In genomic region chr8:104630574-104630973, GRCm38 (mm10) we compare ENCODE assay signal across 8 mouse cellular contexts. TPM values are rescaled to one million over a fixed set of nuclear protein-coding genes. Genes with fewer than 3 reads are reported as not detected.
DNase-seq lines count a peak whose midpoint lies in the region; ATAC-seq lines count a peak whose summit lies in the region.

No protein-coding gene starts in this region.

- peak overlapping the region; percentile 41 for H3K4me3 ChIP-seq in embryonic facial prominence, embryonic 15.5 days (replicated peaks)
- peak overlapping the region; percentile 38 for H3K4me3 ChIP-seq in hindbrain, embryonic 12.5 days
- peak overlapping the region; percentile 38 for H3K4me3 ChIP-seq in liver, embryonic 16.5 days (ENCODE audit: low read depth, low read length)

- H3K9ac ChIP-seq in embryonic facial prominence, embryonic 15.5 days = 0 out of 2 replicates have a peak overlapping the region, but pooled peaks have one; percentile 15
- H3K9ac ChIP-seq in hindbrain, embryonic 12.5 days = peak overlapping the region; percentile 58
- H3K9ac ChIP-seq in liver, embryonic 16.5 days (ENCODE audit: low read depth, low read length) = no peak overlapping the region

- ATAC-seq in embryonic facial prominence, embryonic 15.5 days (ENCODE audit: insufficient number of reproducible peaks, low FRiP score, low TSS enrichment, low read depth) = no peak
- ATAC-seq in hindbrain, embryonic 12.5 days (ENCODE audit: low FRiP score) = peak; percentile 24; the same call in 1 of the 2 replicates
- no peak for ATAC-seq in liver, embryonic 16.5 days (ENCODE audit: low read depth)

- H3K4me2 ChIP-seq in embryonic facial prominence, embryonic 15.5 days (replicated peaks) = peak overlapping the region; percentile 57
- H3K4me2 ChIP-seq in hindbrain, embryonic 12.5 days (replicated peaks) = peak overlapping the region; percentile 80
- peak overlapping the region; percentile 36 for H3K4me2 ChIP-seq in liver, embryonic 16.5 days (ENCODE audit: low read depth, low read length)

- H3K27me3 ChIP-seq in embryonic facial prominence, embryonic 15.5 days = peaks cover 24% of the 10 kb centered on the region
- peaks cover 42% of the 10 kb centered on the region for H3K27me3 ChIP-seq in hindbrain, embryonic 12.5 days
- peaks cover 23% of the 10 kb centered on the region for H3K27me3 ChIP-seq in liver, embryonic 16.5 days (ENCODE audit: control insufficient read depth, insufficient read depth, low read depth, low read length)

- peak; percentile 54 for DNase-seq in adrenal gland, adult 2 months
- DNase-seq in adrenal gland, adult 8-10 months = no peak
- peak; percentile 62 for DNase-seq in CD4-positive, CD25-positive, alpha-beta regulatory T cell, adult 2 months (ENCODE audit: low read depth, low spot score)
- peak; percentile 32 for DNase-seq in retina, embryonic 14.5 days (ENCODE audit: low spot score)
- no peak for DNase-seq in yolk sac, embryonic 10.5 days (ENCODE audit: low spot score)

- WGBS in embryonic facial prominence, embryonic 15.5 days = 1% methylated on average over 36 of the region's 36 CpGs
- WGBS in hindbrain, embryonic 12.5 days = 1% methylated on average over 36 of the region's 36 CpGs
- WGBS in liver, embryonic 16.5 days (ENCODE audit: insufficient replicate concordance) = 1% methylated on average over 36 of the region's 36 CpGs

- H3K9me3 ChIP-seq in embryonic facial prominence, embryonic 15.5 days (replicated peaks) = no peaks in the 10 kb centered on the region
- no peaks in the 10 kb centered on the region for H3K9me3 ChIP-seq in hindbrain, embryonic 12.5 days (replicated peaks)
- no peaks in the 10 kb centered on the region for H3K9me3 ChIP-seq in liver, embryonic 16.5 days (replicated peaks; ENCODE audit: control insufficient read depth, low read length)

- peaks cover 8% of the 10 kb centered on the region; the same call in 1 of the 2 replicates for H3K36me3 ChIP-seq in embryonic facial prominence, embryonic 15.5 days
- 0 out of 2 replicates have a peak, but pooled peaks cover 5% of the 10 kb centered on the region for H3K36me3 ChIP-seq in hindbrain, embryonic 12.5 days
- H3K36me3 ChIP-seq in liver, embryonic 16.5 days (ENCODE audit: control insufficient read depth, insufficient read depth) = no peaks in the 10 kb centered on the region

- H3K27ac ChIP-seq in embryonic facial prominence, embryonic 15.5 days (replicated peaks) = no peak overlapping the region
- H3K27ac ChIP-seq in hindbrain, embryonic 12.5 days = no peak overlapping the region
- H3K27ac ChIP-seq in liver, embryonic 16.5 days (ENCODE audit: low read length) = no peak overlapping the region

- H3K4me1 ChIP-seq in embryonic facial prominence, embryonic 15.5 days = peaks cover 19% of the 10 kb centered on the region
- H3K4me1 ChIP-seq in hindbrain, embryonic 12.5 days = peaks cover 14% of the 10 kb centered on the region
- peaks cover 2% of the 10 kb centered on the region; the same call in 1 of the 2 replicates for H3K4me1 ChIP-seq in liver, embryonic 16.5 days (ENCODE audit: control insufficient read depth, low read depth, low read length)

RNA-seq across cellular contexts. Expression of gene Rrad, which starts 0.6 kb away (rescaled TPM):
- 10 to 100 TPM in 1 of 2 experiments, 1 to 10 TPM in 1; 3.3 to 14.4 TPM for total RNA-seq in adrenal gland, adult 2 months (2021)
- polyA plus RNA-seq in adrenal gland, adult 2 months (2012; rRNA removed) = 4.1 and 7.4 TPM in 2 replicates
- total RNA-seq in adrenal gland, adult 8-10 months (2022) = 10 to 100 TPM in 2 of 4 experiments, 1 to 10 TPM in 2; 2.7 to 16.3 (median 7.6) TPM
- polyA plus RNA-seq in embryonic facial prominence, embryonic 15.5 days (2015; fragmentation: Nextera tagmentation; extraction: Ambion mirVana) = 22.8 and 31.0 TPM in 2 replicates
- 1.9 and 3.8 TPM in 2 replicates for polyA plus RNA-seq in hindbrain, embryonic 12.5 days (2016; fragmentation: Nextera tagmentation; extraction: Ambion mirVana)
- 0.78 and 1.3 TPM in 2 replicates for polyA plus RNA-seq in liver, embryonic 16.5 days (2015; fragmentation: Nextera tagmentation; extraction: Ambion mirVana)

RNA-seq across cellular contexts. Expression of gene Cdh16, which starts 6.4 kb away (rescaled TPM):
- not detected for total RNA-seq in adrenal gland, adult 2 months (2021)
- polyA plus RNA-seq in adrenal gland, adult 2 months (2012; rRNA removed) = not detected in 2 replicates
- total RNA-seq in adrenal gland, adult 8-10 months (2022) = under 1 TPM in 1 of 4 experiments, not detected in 3; 0.24 TPM
- 0.40 TPM in 1 of 2 replicates, not detected in the other for polyA plus RNA-seq in embryonic facial prominence, embryonic 15.5 days (2015; fragmentation: Nextera tagmentation; extraction: Ambion mirVana)
- not detected in 2 replicates for polyA plus RNA-seq in hindbrain, embryonic 12.5 days (2016; fragmentation: Nextera tagmentation; extraction: Ambion mirVana)
- polyA plus RNA-seq in liver, embryonic 16.5 days (2015; fragmentation: Nextera tagmentation; extraction: Ambion mirVana) = 0.24 and 0.32 TPM in 2 replicates

RNA-seq across cellular contexts. Expression of gene Ciao2b, which starts 11.2 kb away (rescaled TPM):
- total RNA-seq in adrenal gland, adult 2 months (2021) = 10 to 100 TPM; 44.9 to 47.9 TPM
- polyA plus RNA-seq in adrenal gland, adult 2 months (2012; rRNA removed) = 24.2 and 26.0 TPM in 2 replicates
- total RNA-seq in adrenal gland, adult 8-10 months (2022) = 10 to 100 TPM; 33.1 to 44.9 (median 41.1) TPM
- polyA plus RNA-seq in embryonic facial prominence, embryonic 15.5 days (2015; fragmentation: Nextera tagmentation; extraction: Ambion mirVana) = 90.6 and 91.9 TPM in 2 replicates
- polyA plus RNA-seq in hindbrain, embryonic 12.5 days (2016; fragmentation: Nextera tagmentation; extraction: Ambion mirVana) = 98.9 and 107 TPM in 2 replicates
- 38.0 and 42.8 TPM in 2 replicates for polyA plus RNA-seq in liver, embryonic 16.5 days (2015; fragmentation: Nextera tagmentation; extraction: Ambion mirVana)

RNA-seq across cellular contexts. Expression of gene Pdp2, which starts 39.3 kb away (rescaled TPM):
- 10 to 100 TPM; 30.7 to 37.3 TPM for total RNA-seq in adrenal gland, adult 2 months (2021)
- polyA plus RNA-seq in adrenal gland, adult 2 months (2012; rRNA removed) = 6.5 and 7.6 TPM in 2 replicates
- 10 to 100 TPM; 31.7 to 43.6 (median 38.0) TPM for total RNA-seq in adrenal gland, adult 8-10 months (2022)
- polyA plus RNA-seq in embryonic facial prominence, embryonic 15.5 days (2015; fragmentation: Nextera tagmentation; extraction: Ambion mirVana) = 9.0 and 9.3 TPM in 2 replicates
- 13.7 and 14.9 TPM in 2 replicates for polyA plus RNA-seq in hindbrain, embryonic 12.5 days (2016; fragmentation: Nextera tagmentation; extraction: Ambion mirVana)
- polyA plus RNA-seq in liver, embryonic 16.5 days (2015; fragmentation: Nextera tagmentation; extraction: Ambion mirVana) = 3.4 and 3.9 TPM in 2 replicates

Comparison
In these comparisons a context has a peak if more than half of its experiments do, and no peak if none do; other contexts are left out.
1. DNase-seq: peak in adrenal gland, adult 2 months (single experiment), CD4-positive, CD25-positive, alpha-beta regulatory T cell, adult 2 months (single experiment) and retina, embryonic 14.5 days (single experiment); none in adrenal gland, adult 8-10 months (single experiment) and yolk sac, embryonic 10.5 days (single experiment).
2. Peak in every context shown above with its lines, with median percentiles within 50 percentile points of each other: H3K4me2 ChIP-seq and H3K4me3 ChIP-seq.